Mouse (Mus musculus): Measurements from ENCODE around the gene Ptrhd1.
"Not testable (repeated sequence)": the region's sequence is repeated elsewhere in the genome, so short reads cannot be mapped to it uniquely, and the experiment has no call there.

Gene Ptrhd1

GRCm38 (mm10) chr12:4233572-4234508 lies at the start of gene Ptrhd1, which contains the start of gene Cenpo:
TSS of gene Ptrhd1 (plus strand) at chr12:4234027.
TSS of gene Cenpo (minus strand) at chr12:4234294.
- in situ Hi-C loops (cut with MboI, MseI) = no loop called here

GRCm38 (mm10) chr12:4184648-4185047 lies 49.2 kb upstream of the Ptrhd1 start:
- in situ Hi-C loops (cut with MboI, MseI) = no loop called here

- in situ Hi-C loops (cut with MboI, MseI) = no loop called here
These were observed 45.4 kb upstream of the Ptrhd1 start for GRCm38 (mm10) chr12:4188171-4189059.

GRCm38 (mm10) chr12:4189060-4189447 lies 44.8 kb upstream of the Ptrhd1 start:
- in situ Hi-C loops (cut with MboI, MseI) = no loop called here

GRCm38 (mm10) chr12:4192514-4192913 lies 41.3 kb upstream of the Ptrhd1 start:
- in situ Hi-C loops (cut with MboI, MseI) = no loop called here

GRCm38 (mm10) chr12:4193025-4193740 lies 40.6 kb upstream of the Ptrhd1 start:
- in situ Hi-C loops (cut with MboI, MseI) = no loop called here

GRCm38 (mm10) chr12:4194643-4195042 lies 39.2 kb upstream of the Ptrhd1 start:
- in situ Hi-C loops (cut with MboI, MseI) = no loop called here

GRCm38 (mm10) chr12:4198702-4199101 lies 35.1 kb upstream of the Ptrhd1 start:
- in situ Hi-C loops (cut with MboI, MseI) = no loop called here

GRCm38 (mm10) chr12:4199271-4199670 lies 34.6 kb upstream of the Ptrhd1 start:
- in situ Hi-C loops (cut with MboI, MseI) = no loop called here

GRCm38 (mm10) chr12:4201454-4202200 lies 32.2 kb upstream of the Ptrhd1 start:
- in situ Hi-C loops (cut with MboI, MseI) = no loop called here

GRCm38 (mm10) chr12:4202206-4202605 lies 31.6 kb upstream of the Ptrhd1 start:
- in situ Hi-C loops (cut with MboI, MseI) = no loop called here

GRCm38 (mm10) chr12:4206106-4206505 lies 27.7 kb upstream of the Ptrhd1 start:
- in situ Hi-C loops (cut with MboI, MseI) = loop anchor here (5.0 kb wide), 1 partner anchor 64 kb away; no protein-coding TSS in a partner anchor

- in situ Hi-C loops (cut with MboI, MseI) = loop anchor here (5.0 kb wide), 1 partner anchor 66 kb away; no protein-coding TSS in a partner anchor
These were observed 25.3 kb upstream of the Ptrhd1 start for GRCm38 (mm10) chr12:4208405-4209133.

- in situ Hi-C loops (cut with MboI, MseI) = loop anchor here (5.0 kb wide), 1 partner anchor 67 kb away; no protein-coding TSS in a partner anchor
These were observed 24.6 kb upstream of the Ptrhd1 start for GRCm38 (mm10) chr12:4209196-4209595.

- in situ Hi-C loops (cut with MboI, MseI) = no loop called here
These were observed 22.7 kb upstream of the Ptrhd1 start for GRCm38 (mm10) chr12:4211174-4211573.

- in situ Hi-C loops (cut with MboI, MseI) = no loop called here
These were observed 20.9 kb upstream of the Ptrhd1 start for GRCm38 (mm10) chr12:4212908-4213307.

GRCm38 (mm10) chr12:4230156-4230555 lies 3.7 kb upstream of the Ptrhd1 start:
- in situ Hi-C loops (cut with MboI, MseI) = no loop called here

- in situ Hi-C loops (cut with MboI, MseI) = no loop called here
These were observed 1.1 kb upstream of the Ptrhd1 start for GRCm38 (mm10) chr12:4232777-4233176.

GRCm38 (mm10) chr12:4237481-4237880 lies 3.7 kb downstream of the Ptrhd1 start:
- in situ Hi-C loops (cut with MboI, MseI) = no loop called here

GRCm38 (mm10) chr12:4240281-4240680 lies 6.5 kb downstream of the Ptrhd1 start:
- in situ Hi-C loops (cut with MboI, MseI) = not testable (repeated sequence)

Data from T-helper 2 cell (primary cell).